Mouse (Mus musculus) liver, adult 2 months (tissue): ENCODE results near the gene Slc44a4. TPM values are rescaled to one million over a fixed set of nuclear protein-coding genes. Genes with fewer than 3 reads are reported as not detected.
A peak's percentile ranks its signal among the peaks of the same experiment; 100 is the strongest.

Experiments used
- DNase-seq: peaks from one replicate; pipeline ENCODE4 v3.0.0-alpha.2; 2011; ENCODE audit warnings: low read depth, low spot score; ENCODE audit errors: extremely low read depth
- H3K27ac ChIP-seq: fragments of 200-500 bp; replicated peaks from 2 replicates; pipeline ENCODE4 v1.5.1; 2012; ENCODE audit warnings: low read depth, mild to moderate bottlenecking, control low read depth, inconsistent platforms, low read length; ENCODE audit not compliant: insufficient read depth
- H3K27me3 ChIP-seq: fragments of 200-500 bp; 2 replicates; pipeline ENCODE4 v1.6.1; 2012; ENCODE audit warnings: mild to moderate bottlenecking, moderate library complexity, low read length, inconsistent platforms; ENCODE audit not compliant: control insufficient read depth, insufficient read depth
- H3K36me3 ChIP-seq: fragments of 200-500 bp; 2 replicates; pipeline ENCODE4 v1.6.1; 2012; ENCODE audit warnings: low read length, inconsistent platforms; ENCODE audit not compliant: control insufficient read depth, insufficient read depth
- H3K4me1 ChIP-seq: fragments of 200-500 bp; 2 replicates; pipeline ENCODE4 v1.6.1; 2011; ENCODE audit warnings: low read length; ENCODE audit not compliant: control insufficient read depth, insufficient read depth
- H3K4me3 ChIP-seq: fragments of 200-500 bp; 2 replicates; pipeline ENCODE4 v1.5.1; 2011; ENCODE audit warnings: low read depth, mild to moderate bottlenecking, control low read depth, low read length, moderate library complexity; ENCODE audit not compliant: insufficient read depth
- H3K79me2 ChIP-seq: fragments of 200-500 bp; 2 replicates; pipeline ENCODE4 v1.6.1; 2012; ENCODE audit warnings: inconsistent platforms, mild to moderate bottlenecking, low read length, moderate library complexity; ENCODE audit not compliant: control insufficient read depth, insufficient read depth
- H3K9ac ChIP-seq: fragments of 200-500 bp; 2 replicates; pipeline ENCODE4 v1.6.1; 2012; ENCODE audit warnings: low read depth, mild to moderate bottlenecking, control low read depth, inconsistent platforms, low read length
- CTCF ChIP-seq: fragments of 200-500 bp; IDR thresholded peaks from 2 replicates; pipeline ENCODE4 v1.5.1; 2011; ENCODE audit warnings: low read depth, low read length, control low read depth
- POLR2A ChIP-seq: fragments of 200-500 bp; IDR thresholded peaks from 2 replicates; pipeline ENCODE4 v1.6.1; 2011; ENCODE audit warnings: low read length, control low read depth; ENCODE audit not compliant: insufficient read depth; ENCODE audit errors: extremely low read depth
- WGBS: fragments of 180-500 bp; shearing (Covaris S2); methylation state at CpG from one replicate; pipeline ENCODE4 v1.1.7; 2018; 5-methylcytosine and 5-hydroxymethylcytosine counted together
- polyA plus RNA-seq: library from polyadenylated mRNA; depleted of rRNA; stranded (reverse); fragments of >200 nt; gene quantifications from 2 replicates; pipeline ENCODE4 v1.2.3, GENCODE M21; 2012; rRNA removed
- total RNA-seq: library from RNA; depleted of rRNA; stranded (reverse); fragments of >200 nt; gene quantifications from 2 replicates; pipeline ENCODE4 v1.2.3, GENCODE M21; 2014; rRNA removed

Gene Slc44a4
- total RNA-seq (0.13 and 0.18 TPM in 2 replicates), polyA plus RNA-seq (0.34 and 0.35 TPM in 2 replicates)

- no peak for DNase-seq
- no peak within 1 kb of the TSS for H3K9ac ChIP-seq
- H3K4me3 ChIP-seq = no peak within 1 kb of the TSS
- no peak within 1 kb of the TSS for H3K27ac ChIP-seq
- H3K4me1 ChIP-seq = no peaks in the 10 kb centered on the region
- H3K36me3 ChIP-seq = peaks cover 9% of the 10 kb centered on the region; the same call in 1 of the 2 replicates
- 56% methylated on average over 18 of the region's 18 CpGs for WGBS
- no peak for TF ChIP-seq CTCF
- no peak for TF ChIP-seq POLR2A
- H3K79me2 ChIP-seq = no peaks in the 10 kb centered on the region
- H3K27me3 ChIP-seq = no peaks in the 10 kb centered on the region
Observed at GRCm38 (mm10) chr17:34913930-34914665, at the start of gene Slc44a4. Gene Slc44a4 (plus strand): TSS chr17:34914466.

- DNase-seq = no peak
- 63% methylated on average over 7 of the region's 7 CpGs for WGBS
Observed at GRCm38 (mm10) chr17:34865981-34866380, 48.3 kb upstream of the Slc44a4 start.

GRCm38 (mm10) chr17:34874321-34874720 lies 39.9 kb upstream of the Slc44a4 start:
- no peaks in the 10 kb centered on the region for H3K79me2 ChIP-seq
- no peak for DNase-seq
- 87% methylated on average over 6 of the region's 6 CpGs for WGBS
- H3K9ac ChIP-seq = no peak overlapping the region
- TF ChIP-seq POLR2A = no peak
- TF ChIP-seq CTCF = no peak
- H3K36me3 ChIP-seq = peaks cover 43% of the 10 kb centered on the region
- no peak overlapping the region for H3K4me3 ChIP-seq
- H3K27me3 ChIP-seq = no peaks in the 10 kb centered on the region
- peaks cover 2% of the 10 kb centered on the region; the same call in 1 of the 2 replicates for H3K4me1 ChIP-seq
- H3K27ac ChIP-seq = no peak overlapping the region

More at GRCm38 (mm10) chr17:34865981-34866380, 48.3 kb upstream of the Slc44a4 start:
- Histone ChIP-seq H3K4me3 (no peak overlapping the region), H3K36me3 (peaks cover 41% of the 10 kb centered on the region), H3K27ac (no peak overlapping the region), H3K79me2 (peaks cover 4% of the 10 kb centered on the region; the same call in 1 of the 2 replicates), H3K4me1 (peaks cover 17% of the 10 kb centered on the region), H3K9ac (no peak overlapping the region), H3K27me3 (no peaks in the 10 kb centered on the region)
- TF ChIP-seq POLR2A (no peak), CTCF (no peak)

- peaks cover 14% of the 10 kb centered on the region for H3K36me3 ChIP-seq
- no peak for DNase-seq
- peaks cover 11% of the 10 kb centered on the region for H3K4me1 ChIP-seq
- peak within 1 kb of the TSS; percentile 14; the same call in 1 of the 2 replicates for H3K4me3 ChIP-seq
- H3K9ac ChIP-seq = peak within 1 kb of the TSS; percentile 48; the same call in 1 of the 2 replicates
- no peaks in the 10 kb centered on the region; the same call in 1 of the 2 replicates for H3K79me2 ChIP-seq
- WGBS = 70% methylated on average over 11 of the region's 11 CpGs
- TF ChIP-seq POLR2A (no peak), CTCF (no peak)
- H3K27me3 ChIP-seq = no peaks in the 10 kb centered on the region
- no peak within 1 kb of the TSS for H3K27ac ChIP-seq
Observed at GRCm38 (mm10) chr17:34879336-34879879, 34.9 kb upstream of the Slc44a4 start, which contains the start of gene Zbtb12. Gene Zbtb12 (plus strand): TSS chr17:34879483.

GRCm38 (mm10) chr17:34881166-34881565 lies 33.1 kb upstream of the Slc44a4 start:
- DNase-seq = no peak
- Histone ChIP-seq H3K4me3 (peak overlapping the region; percentile 72), H3K27ac (peak overlapping the region; percentile 95), H3K9ac (peak overlapping the region; percentile 85), H3K36me3 (peaks cover 6% of the 10 kb centered on the region), H3K79me2 (no peaks in the 10 kb centered on the region; the same call in 1 of the 2 replicates), H3K4me1 (peaks cover 11% of the 10 kb centered on the region), H3K27me3 (no peaks in the 10 kb centered on the region)
- TF ChIP-seq POLR2A (no peak), CTCF (no peak)
